ENCODE assay signal across 10 mouse cellular contexts in genomic region chr2:166521878-166522611, GRCm38 (mm10).
DNase-seq lines count a peak whose midpoint lies in the region; ATAC-seq and TF ChIP-seq lines count a peak whose summit lies in the region.
"Had no signal": no experiment of that assay in that cellular context is flagged by ENCODE, and none has a peak within 500 bp of the region (broad histone marks: within the 10 kb centered on the region; RNA-seq: fewer than 3 reads in every experiment).

No protein-coding gene starts in this region.

- no peak for ATAC-seq in lung, embryonic 15.5 days (ENCODE audit: borderline replicate concordance, extremely low read depth, low FRiP score, low TSS enrichment)
- ATAC-seq in midbrain, embryonic 16.5 days = no peak

- no peak for DNase-seq in lung, postnatal 36 days
- DNase-seq in heart, adult 2 months = peak; percentile 60 to 74
- DNase-seq in heart, postnatal 36 days = peak; percentile 51 to 61
- no peak for DNase-seq in cerebellum, postnatal 4 days (ENCODE audit: low spot score in 2 of 2)
- DNase-seq in ovary, adult 18-20 months (ENCODE audit: low spot score) = no peak
- DNase-seq in left cerebral cortex, adult 9 months (ENCODE audit: low spot score in 2 of 2) = no peak
- DNase-seq: thymus, postnatal 14 days had no signal

- peaks cover 26% of the 10 kb centered on the region for H3K4me1 ChIP-seq in lung, embryonic 15.5 days
- peaks cover 7% of the 10 kb centered on the region for H3K4me1 ChIP-seq in heart, adult 2 months (ENCODE audit: control insufficient read depth, insufficient read depth, low read length)
- peaks cover 20% of the 10 kb centered on the region for H3K4me1 ChIP-seq in midbrain, embryonic 16.5 days (ENCODE audit: control insufficient read depth, insufficient read depth, low read length)
- H3K4me1 ChIP-seq: liver, embryonic 15.5 days had no signal

- peak overlapping the region; percentile 68 for H3K27ac ChIP-seq in lung, embryonic 15.5 days
- H3K27ac ChIP-seq in heart, adult 2 months = peak overlapping the region; percentile 81
- H3K27ac ChIP-seq in midbrain, embryonic 16.5 days (ENCODE audit: low read length) = peak overlapping the region; percentile 77
- H3K27ac ChIP-seq: liver, embryonic 15.5 days had no signal

- WGBS in lung, embryonic 15.5 days = 19% methylated on average over 16 of the region's 16 CpGs
- WGBS in heart, adult 2 months = 5% methylated on average over 16 of the region's 16 CpGs
- WGBS in midbrain, embryonic 16.5 days = 30% methylated on average over 16 of the region's 16 CpGs

- no peaks in the 10 kb centered on the region for H3K79me2 ChIP-seq in heart, adult 2 months (replicated peaks; ENCODE audit: control insufficient read depth, insufficient read depth, low read length)

- peak overlapping the region; percentile 40 for H3K4me2 ChIP-seq in lung, embryonic 15.5 days
- H3K4me2 ChIP-seq in midbrain, embryonic 16.5 days (ENCODE audit: low read length) = no peak overlapping the region
- H3K4me2 ChIP-seq: liver, embryonic 15.5 days had no signal

- H3K36me3 ChIP-seq in lung, embryonic 15.5 days = no peaks in the 10 kb centered on the region
- H3K36me3 ChIP-seq in heart, adult 2 months (ENCODE audit: control insufficient read depth, insufficient read depth, low read length) = no peaks in the 10 kb centered on the region
- H3K36me3 ChIP-seq in midbrain, embryonic 16.5 days (ENCODE audit: control insufficient read depth, insufficient read depth, low read length) = no peaks in the 10 kb centered on the region
- H3K36me3 ChIP-seq: liver, embryonic 15.5 days had no signal

- peaks cover 6% of the 10 kb centered on the region; the same call in 1 of the 2 replicates for H3K27me3 ChIP-seq in lung, embryonic 15.5 days
- no peaks in the 10 kb centered on the region for H3K27me3 ChIP-seq in heart, adult 2 months (ENCODE audit: control insufficient read depth, insufficient read depth, low read length)
- no peaks in the 10 kb centered on the region for H3K27me3 ChIP-seq in midbrain, embryonic 16.5 days (ENCODE audit: control insufficient read depth, insufficient read depth, low read depth, low read length)

- H3K9ac ChIP-seq in lung, embryonic 15.5 days = no peak overlapping the region
- H3K9ac ChIP-seq in heart, adult 2 months (ENCODE audit: low read depth, low read length) = peak overlapping the region; percentile 28; the same call in 1 of the 2 replicates
- H3K9ac ChIP-seq in midbrain, embryonic 16.5 days (ENCODE audit: low read depth, low read length) = no peak overlapping the region
- H3K9ac ChIP-seq: liver, embryonic 15.5 days had no signal

- TF ChIP-seq POLR2A in heart, adult 2 months (IDR thresholded peaks at IDR 0.05; ENCODE audit: insufficient read depth, low read depth, low read length) = no peak

- TF ChIP-seq EP300 in heart, adult 2 months (IDR thresholded peaks at IDR 0.05; ENCODE audit: insufficient read depth, low read depth, low read length) = peak; percentile 15; the same call in 1 of the 2 replicates

- intact Hi-C loops in heart, adult 2 months (cut with DNase I) = no loop called here
- intact Hi-C loops in heart, postnatal 36 days (cut with DNase I) = no loop called here

- H3K9me3 ChIP-seq in lung, embryonic 15.5 days = no peaks in the 10 kb centered on the region
- H3K9me3 ChIP-seq in midbrain, embryonic 16.5 days (replicated peaks; ENCODE audit: control insufficient read depth, low read length, poor library complexity, severe bottlenecking) = no peaks in the 10 kb centered on the region
- H3K9me3 ChIP-seq: liver, embryonic 15.5 days had no signal

- 0 out of 2 replicates have a peak overlapping the region, but pooled peaks have one; percentile 4 for H3K4me3 ChIP-seq in lung, embryonic 15.5 days
- peak overlapping the region; percentile 29 for H3K4me3 ChIP-seq in heart, adult 2 months
- no peak overlapping the region for H3K4me3 ChIP-seq in midbrain, embryonic 16.5 days (ENCODE audit: low read depth, low read length)
- H3K4me3 ChIP-seq: liver, embryonic 15.5 days had no signal

- TF ChIP-seq CTCF in heart, adult 2 months (IDR thresholded peaks at IDR 0.05) = no peak

Comparison
In these comparisons a context has a peak if more than half of its experiments do, and no peak if none do; other contexts are left out.
1. DNase-seq: peak in heart, adult 2 months (2 of 2) and heart, postnatal 36 days (2 of 2); none in lung, postnatal 36 days (single experiment), cerebellum, postnatal 4 days (0 of 2), ovary, adult 18-20 months (single experiment) and left cerebral cortex, adult 9 months (0 of 2).
2. Peak in every context shown above with its lines, with median percentiles within 50 percentile points of each other: H3K27ac ChIP-seq.